Mouse (Mus musculus) brain, embryonic 14.5 days (tissue): Measurements from ENCODE around the gene Tjp1.

Experiments used
- CTCF ChIP-seq: fragments of 200-500 bp; IDR thresholded peaks from 2 replicates; pipeline ENCODE4 v1.5.1; 2012; ENCODE audit warnings: inconsistent platforms, mild to moderate bottlenecking, moderate library complexity, borderline replicate concordance; ENCODE audit not compliant: insufficient read depth, insufficient read length; ENCODE audit errors: extremely low read depth
- POLR2A ChIP-seq: fragments of 200-500 bp; IDR thresholded peaks from 2 replicates; pipeline ENCODE4 v1.6.1; 2012; ENCODE audit warnings: mild to moderate bottlenecking, inconsistent platforms, borderline replicate concordance; ENCODE audit not compliant: poor library complexity, insufficient read depth, insufficient read length, severe bottlenecking; ENCODE audit errors: extremely low read depth

DNA sequence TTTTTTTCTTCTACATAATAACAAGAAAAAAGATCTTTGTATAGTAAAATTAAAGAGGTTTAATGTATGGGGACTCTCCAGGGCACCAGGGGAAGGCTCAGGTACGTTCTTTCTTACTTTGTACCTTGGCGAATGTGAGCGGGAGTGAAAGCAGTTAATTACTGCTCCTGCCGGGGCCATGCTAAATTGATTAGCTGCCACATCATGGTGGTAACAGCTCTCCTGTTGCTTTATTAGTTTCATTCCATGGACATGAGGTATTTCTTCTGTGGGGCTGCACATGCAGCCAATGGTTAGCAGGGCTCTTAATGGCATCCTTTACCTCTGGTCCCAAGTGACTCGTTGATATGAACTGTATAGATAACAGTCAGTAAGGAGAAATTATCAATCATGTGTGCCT lies 18.2 kb upstream of the Tjp1 start:
- TF ChIP-seq CTCF (no peak), POLR2A (no peak)
